Mouse (Mus musculus): ENCODE data around the gene Map2k4.

- TF ChIP-seq CTCF (IDR thresholded peaks at IDR 0.05; ENCODE audit: borderline replicate concordance, extremely low read depth, insufficient read depth, insufficient read length) (no peak), POLR2A (IDR thresholded peaks at IDR 0.05; ENCODE audit: borderline replicate concordance, extremely low read depth, insufficient read depth, insufficient read length, poor library complexity, severe bottlenecking) (no peak)
Observed at GRCm38 (mm10) chr11:65779066-65779465, 9.0 kb downstream of the Map2k4 start.

Data from brain, embryonic 14.5 days (tissue).